14 mouse cellular contexts compared by ENCODE assay signal in genomic region chr1:160318057-160318725, GRCm38 (mm10).
"Had no signal": no experiment of that assay in that cellular context is flagged by ENCODE, and none has a peak within 500 bp of the region (broad histone marks: within the 10 kb centered on the region; RNA-seq: fewer than 3 reads in every experiment).

No protein-coding gene starts in this region.

- H3K4me3 ChIP-seq: hindbrain, embryonic 13.5 days; limb, embryonic 12.5 days; liver, embryonic 13.5 days; lung, embryonic 15.5 days; midbrain, embryonic 10.5 days; myocyte; neural tube, embryonic 15.5 days had no signal

- H3K27ac ChIP-seq: hindbrain, embryonic 13.5 days; limb, embryonic 12.5 days; liver, embryonic 13.5 days; lung, embryonic 15.5 days; midbrain, embryonic 10.5 days; neural tube, embryonic 15.5 days had no signal

- H3K9me3 ChIP-seq: hindbrain, embryonic 13.5 days; limb, embryonic 12.5 days; liver, embryonic 13.5 days; lung, embryonic 15.5 days; midbrain, embryonic 10.5 days; neural tube, embryonic 15.5 days had no signal

- H3K9ac ChIP-seq: hindbrain, embryonic 13.5 days; limb, embryonic 12.5 days; liver, embryonic 13.5 days; lung, embryonic 15.5 days; neural tube, embryonic 15.5 days had no signal

- H3K27me3 ChIP-seq: hindbrain, embryonic 13.5 days; limb, embryonic 12.5 days; liver, embryonic 13.5 days; lung, embryonic 15.5 days; neural tube, embryonic 15.5 days had no signal

- H3K4me1 ChIP-seq: hindbrain, embryonic 13.5 days; liver, embryonic 13.5 days; lung, embryonic 15.5 days; midbrain, embryonic 10.5 days; neural tube, embryonic 15.5 days had no signal

- H3K4me2 ChIP-seq: hindbrain, embryonic 13.5 days; limb, embryonic 12.5 days; liver, embryonic 13.5 days; lung, embryonic 15.5 days; neural tube, embryonic 15.5 days had no signal

- H3K36me3 ChIP-seq: hindbrain, embryonic 13.5 days; limb, embryonic 12.5 days; liver, embryonic 13.5 days; lung, embryonic 15.5 days; midbrain, embryonic 10.5 days; neural tube, embryonic 15.5 days had no signal

- DNase-seq: kidney, adult 18-20 months; kidney, postnatal 10 days; kidney, postnatal 4 days; liver, embryonic 13.5 days; midbrain, embryonic 14.5 days; right cerebral cortex, adult 18-20 months; right cerebral cortex, postnatal 25 days; thymus, postnatal 36 days had no signal
